Mouse (Mus musculus) limb, embryonic 11.5 days (tissue): Measurements from ENCODE around the gene Atp6v0a2. TPM values are rescaled to one million over a fixed set of nuclear protein-coding genes. Genes with fewer than 3 reads are reported as not detected.
"Not testable (repeated sequence)": the region's sequence is repeated elsewhere in the genome, so short reads cannot be mapped to it uniquely, and the experiment has no call there.

Source experiments
- ATAC-seq: fragments of 200-750 bp; cut with Nextera tagmentation; 2 replicates; pipeline ENCODE4 v1.8.0; 2017; ENCODE audit warnings: low read depth; ENCODE audit not compliant: insufficient number of reproducible peaks, low FRiP score, low TSS enrichment
- DNase-seq: peaks from one replicate; pipeline ENCODE4 v3.0.0-alpha.2; 2015; ENCODE audit warnings: low spot score
- H3K27ac ChIP-seq: fragments of 300-500 bp; sonication (generic); replicated peaks from 2 replicates; pipeline ENCODE4 v1.5.1; 2014; ENCODE audit warnings: low read depth, mild to moderate bottlenecking, low read length
- H3K27me3 ChIP-seq: fragments of 300-500 bp; sonication (generic); 2 replicates; pipeline ENCODE4 v1.6.1; 2014; ENCODE audit warnings: mild to moderate bottlenecking, low read length, mixed read lengths; ENCODE audit not compliant: control insufficient read depth, insufficient read depth
- H3K36me3 ChIP-seq: fragments of 300-500 bp; sonication (generic); 2 replicates; pipeline ENCODE4 v1.6.1; 2014; ENCODE audit warnings: mild to moderate bottlenecking, low read length, moderate library complexity, mixed read lengths; ENCODE audit not compliant: control insufficient read depth, insufficient read depth
- H3K4me1 ChIP-seq: fragments of 300-500 bp; sonication (generic); 2 replicates; pipeline ENCODE4 v1.6.1; 2014; ENCODE audit warnings: low read length, mixed read lengths; ENCODE audit not compliant: control insufficient read depth, insufficient read depth
- H3K4me2 ChIP-seq: fragments of 300-500 bp; sonication (generic); 2 replicates; pipeline ENCODE4 v1.6.1; 2014; ENCODE audit warnings: low read depth, mild to moderate bottlenecking, moderate library complexity; ENCODE audit not compliant: severe bottlenecking
- H3K4me3 ChIP-seq: fragments of 300-500 bp; sonication (generic); 2 replicates; pipeline ENCODE4 v1.5.1; 2014; ENCODE audit warnings: low read depth, low read length
- H3K9ac ChIP-seq: fragments of 300-500 bp; sonication (generic); 2 replicates; pipeline ENCODE4 v1.6.1; 2014; ENCODE audit warnings: mild to moderate bottlenecking, low read length
- H3K9me3 ChIP-seq: fragments of 300-500 bp; sonication (generic); 2 replicates; pipeline ENCODE4 v1.6.1; 2016; ENCODE audit warnings: low read length; ENCODE audit not compliant: control insufficient read depth
- WGBS: fragments of 180-500 bp; shearing (Covaris S2); extraction: QIAGEN DNeasy Blood & Tissue Kit; methylation state at CpG from one replicate; pipeline ENCODE4 v1.1.7; 2014; 5-methylcytosine and 5-hydroxymethylcytosine counted together
- polyA plus RNA-seq: library from polyadenylated mRNA; unstranded; fragments of >200 nt; fragmentation: Nextera tagmentation; extraction: Ambion mirVana; gene quantifications from 2 replicates; pipeline ENCODE4 v1.2.1, GENCODE M21; 2014

Gene Atp6v0a2
- polyA plus RNA-seq, 1 experiment from 2014 or later, result 47.1 TPM

DNA sequence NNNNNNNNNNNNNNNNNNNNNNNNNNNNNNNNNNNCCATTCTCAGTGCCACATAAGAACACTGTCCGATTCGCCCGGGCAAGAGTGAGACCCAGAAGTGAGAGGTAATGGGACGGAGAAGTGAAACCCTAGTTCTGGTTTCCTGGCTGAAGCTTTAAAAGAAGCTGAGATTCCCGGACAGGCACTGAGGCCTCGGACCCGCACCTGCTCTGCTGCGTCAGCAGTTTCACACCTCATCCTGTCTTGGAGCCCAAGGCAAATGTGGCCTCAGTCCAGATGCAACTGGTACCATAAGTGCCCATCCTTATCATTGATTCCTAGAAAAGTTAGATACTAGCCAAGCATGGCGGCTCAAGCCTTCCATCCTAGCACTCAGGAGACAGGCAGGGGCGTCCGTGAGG is 3.3 kb downstream of the Atp6v0a2 start:
- Histone ChIP-seq H3K4me1 (peaks cover 7% of the 10 kb centered on the region), H3K36me3 (peaks cover 5% of the 10 kb centered on the region; the same call in 1 of the 2 replicates), H3K9ac (no peak overlapping the region), H3K27me3 (no peaks in the 10 kb centered on the region), H3K4me3 (no peak overlapping the region), H3K9me3 (no peaks in the 10 kb centered on the region), H3K4me2 (no peak overlapping the region), H3K27ac (no peak overlapping the region)
- ATAC-seq (no peak), DNase-seq (no peak)
- 85% methylated on average over 11 of the region's 11 CpGs for WGBS

DNA sequence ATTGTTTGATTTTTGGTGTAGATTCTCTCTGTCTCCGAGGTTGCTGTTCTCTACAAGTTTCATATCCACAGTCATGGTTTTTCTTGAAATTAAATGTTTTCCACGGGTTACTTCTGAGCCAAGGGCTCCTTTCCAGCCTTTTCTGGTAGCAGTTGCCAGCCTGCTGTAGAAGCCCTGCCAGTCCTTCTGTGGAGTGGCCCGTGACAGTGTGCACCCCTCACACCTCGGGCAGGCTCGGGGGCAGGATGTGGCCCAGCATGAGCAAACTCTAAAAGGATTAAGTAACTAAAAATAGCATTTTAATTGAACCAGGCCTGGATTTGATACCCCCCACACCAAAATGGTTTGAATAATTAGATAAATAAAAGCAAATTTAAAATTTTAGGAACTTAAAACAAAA is 4.1 kb downstream of the Atp6v0a2 start:
- H3K4me1 ChIP-seq, result peaks cover 7% of the 10 kb centered on the region
- no peaks in the 10 kb centered on the region for H3K27me3 ChIP-seq
- H3K4me2 ChIP-seq, result no peak overlapping the region
- ATAC-seq, result no peak
- WGBS, result 71% methylated on average over 5 of the region's 5 CpGs
- no peak for DNase-seq
- no peak overlapping the region for H3K27ac ChIP-seq
- peaks cover 7% of the 10 kb centered on the region; the same call in 1 of the 2 replicates for H3K36me3 ChIP-seq
- no peak overlapping the region for H3K9ac ChIP-seq
- H3K9me3 ChIP-seq, result no peaks in the 10 kb centered on the region
- H3K4me3 ChIP-seq, result no peak overlapping the region

DNA sequence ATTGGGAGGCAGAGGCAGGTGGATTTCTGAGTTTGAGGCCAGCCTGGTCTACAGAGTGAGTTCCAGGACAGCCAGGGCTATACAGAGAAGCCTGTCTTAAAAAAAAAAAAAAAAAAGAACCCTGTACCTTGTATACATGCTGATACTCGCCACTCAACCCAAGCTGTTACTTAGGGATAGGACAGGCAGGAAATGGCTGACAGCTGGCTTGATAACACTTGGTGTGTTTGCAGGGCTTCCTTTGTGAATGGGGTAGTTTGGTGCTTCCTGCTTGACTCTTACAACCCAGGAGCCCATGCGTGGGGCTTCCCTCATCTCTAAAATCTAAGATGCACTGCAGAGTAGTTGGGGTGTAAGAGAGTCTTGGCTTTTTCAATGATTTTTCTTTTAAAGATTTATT is 5.0 kb downstream of the Atp6v0a2 start:
- Histone ChIP-seq H3K4me3 (no peak overlapping the region), H3K27me3 (no peaks in the 10 kb centered on the region), H3K27ac (no peak overlapping the region), H3K4me1 (peaks cover 5% of the 10 kb centered on the region), H3K36me3 (peaks cover 13% of the 10 kb centered on the region; the same call in 1 of the 2 replicates), H3K9me3 (no peaks in the 10 kb centered on the region), H3K4me2 (no peak overlapping the region), H3K9ac (no peak overlapping the region)
- no peak for DNase-seq
- ATAC-seq, result no peak
- WGBS, result 77% methylated on average over 2 of the region's 2 CpGs

DNA sequence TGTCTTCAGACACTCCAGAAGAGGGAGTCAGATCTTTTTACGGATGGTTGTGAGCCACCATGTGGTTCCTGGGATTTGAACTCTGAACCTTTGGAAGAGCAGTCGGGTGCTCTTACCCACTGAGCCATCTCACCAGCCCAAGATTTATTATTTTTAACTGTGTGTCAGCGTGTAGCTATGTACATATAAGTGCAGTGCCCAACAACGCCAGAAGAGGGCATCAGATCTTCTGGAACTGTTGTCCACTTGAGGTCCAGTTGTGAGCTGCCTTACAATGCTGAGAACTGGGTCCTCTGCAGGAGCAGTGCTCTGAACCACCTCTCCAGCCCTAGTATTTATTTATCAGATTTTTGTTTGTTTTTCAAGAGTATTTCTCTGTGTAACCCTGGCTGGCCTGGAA is 6.7 kb downstream of the Atp6v0a2 start:
- peaks cover 27% of the 10 kb centered on the region for H3K36me3 ChIP-seq
- H3K9ac ChIP-seq, H3K9me3 ChIP-seq, H3K4me1 ChIP-seq, H3K4me3 ChIP-seq, ATAC-seq, H3K27ac ChIP-seq, H3K4me2 ChIP-seq, H3K27me3 ChIP-seq: not testable (repeated sequence)
- peak; percentile 40 for DNase-seq
- 89% methylated on average over 4 of the region's 4 CpGs for WGBS

DNA sequence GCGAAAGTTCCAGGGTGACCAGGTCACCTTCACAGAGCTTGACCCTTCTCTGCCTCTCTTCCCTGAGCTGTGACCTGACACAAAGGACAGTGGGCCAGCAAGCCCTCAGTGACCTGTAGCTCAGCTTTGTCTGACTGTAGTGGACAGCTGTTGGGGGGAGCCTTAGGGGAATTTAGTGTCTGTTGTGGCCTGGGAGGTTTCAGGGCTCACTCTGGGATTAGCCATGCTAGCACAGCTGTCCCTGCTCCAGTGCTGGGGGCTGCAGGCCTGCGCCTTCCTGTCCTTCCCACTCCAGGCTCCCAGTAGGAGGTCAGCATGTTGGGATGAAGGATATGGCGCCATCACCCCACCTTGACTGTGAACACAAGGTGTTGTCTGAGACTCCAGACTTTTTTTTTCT is 7.8 kb downstream of the Atp6v0a2 start:
- H3K27me3 ChIP-seq, result no peaks in the 10 kb centered on the region
- no peak overlapping the region for H3K4me2 ChIP-seq
- no peak overlapping the region for H3K27ac ChIP-seq
- H3K9ac ChIP-seq, result no peak overlapping the region
- no peak for DNase-seq
- H3K4me3 ChIP-seq, result no peak overlapping the region
- peaks cover 27% of the 10 kb centered on the region for H3K36me3 ChIP-seq
- H3K4me1 ChIP-seq, result no peaks in the 10 kb centered on the region
- ATAC-seq, result no peak
- 93% methylated on average over 3 of the region's 3 CpGs for WGBS
- H3K9me3 ChIP-seq, result no peaks in the 10 kb centered on the region

DNA sequence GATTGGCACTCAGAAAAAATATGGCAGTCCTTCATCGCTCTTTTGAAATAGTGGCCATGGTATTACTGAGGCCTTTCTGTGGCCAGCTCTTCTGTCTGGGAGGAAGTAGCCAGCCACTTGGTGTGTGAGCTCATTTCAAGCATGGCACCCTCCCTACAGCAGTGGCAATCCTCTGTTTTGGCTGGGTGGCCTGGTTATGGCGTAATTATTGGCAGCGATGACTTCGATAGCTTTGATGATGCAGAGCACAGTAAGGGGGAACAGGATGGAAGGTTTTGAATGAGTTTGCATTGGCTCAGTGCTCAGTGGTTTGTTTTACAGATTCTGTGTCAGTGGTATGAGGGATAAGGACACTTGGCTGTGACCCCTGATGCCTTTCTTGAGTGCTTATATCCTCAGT is 8.3 kb downstream of the Atp6v0a2 start:
- 93% methylated on average over 4 of the region's 4 CpGs for WGBS
- Histone ChIP-seq H3K27ac (no peak overlapping the region), H3K4me1 (no peaks in the 10 kb centered on the region), H3K9me3 (no peaks in the 10 kb centered on the region), H3K36me3 (peaks cover 31% of the 10 kb centered on the region), H3K4me2 (no peak overlapping the region), H3K9ac (no peak overlapping the region), H3K4me3 (no peak overlapping the region), H3K27me3 (no peaks in the 10 kb centered on the region)
- no peak for DNase-seq
- no peak for ATAC-seq

DNA sequence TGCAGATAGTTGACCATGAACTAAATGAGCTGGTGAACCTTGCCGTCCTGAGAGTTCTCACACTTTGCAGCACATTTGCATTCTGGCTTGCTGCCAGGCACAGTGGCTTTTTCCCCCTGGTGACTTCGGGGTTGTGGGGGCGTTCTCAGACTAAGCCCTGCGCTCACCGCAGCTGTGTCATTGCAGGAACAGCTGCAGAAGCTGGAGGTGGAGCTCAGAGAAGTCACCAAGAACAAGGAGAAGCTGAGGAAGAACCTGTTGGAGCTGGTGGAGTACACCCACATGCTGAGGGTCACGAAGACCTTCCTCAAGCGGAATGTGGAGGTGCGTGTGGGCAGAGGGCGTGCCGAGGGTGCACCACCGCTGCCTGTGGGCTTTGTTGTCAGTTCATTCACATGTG is 8.9 kb downstream of the Atp6v0a2 start:
- DNase-seq (no peak), ATAC-seq (no peak)
- H3K36me3 ChIP-seq, result peaks cover 36% of the 10 kb centered on the region
- no peak overlapping the region for H3K9ac ChIP-seq
- H3K4me3 ChIP-seq, result no peak overlapping the region
- H3K9me3 ChIP-seq, result no peaks in the 10 kb centered on the region
- H3K4me1 ChIP-seq, result no peaks in the 10 kb centered on the region
- no peaks in the 10 kb centered on the region for H3K27me3 ChIP-seq
- WGBS, result 94% methylated on average over 11 of the region's 11 CpGs
- H3K27ac ChIP-seq, result no peak overlapping the region
- H3K4me2 ChIP-seq, result no peak overlapping the region

DNA sequence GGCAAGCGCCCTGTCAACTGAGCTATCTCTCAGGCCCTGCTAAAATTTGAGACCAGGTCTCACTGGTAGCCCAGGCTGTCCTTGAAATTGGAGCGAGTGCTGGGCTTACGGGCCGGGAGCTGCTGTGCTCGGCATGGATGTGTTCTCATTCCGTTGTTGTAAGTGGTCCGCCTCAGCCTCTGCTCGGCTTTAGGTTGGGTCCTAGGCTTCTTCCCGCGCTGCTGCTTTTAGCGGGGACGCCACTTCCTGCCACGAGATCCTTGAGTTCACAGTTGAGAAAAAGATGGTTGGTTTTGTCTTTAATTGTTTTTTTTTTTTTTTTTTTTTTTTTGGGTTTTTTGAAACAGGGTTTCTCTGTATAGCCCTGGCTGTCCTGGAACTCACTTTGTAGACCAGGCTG is 9.5 kb downstream of the Atp6v0a2 start:
- no peaks in the 10 kb centered on the region for H3K4me1 ChIP-seq
- no peak overlapping the region for H3K4me3 ChIP-seq
- no peak for DNase-seq
- no peak for ATAC-seq
- peaks cover 37% of the 10 kb centered on the region for H3K36me3 ChIP-seq
- H3K27ac ChIP-seq, result no peak overlapping the region
- no peak overlapping the region for H3K4me2 ChIP-seq
- H3K9ac ChIP-seq, result no peak overlapping the region
- H3K27me3 ChIP-seq, result no peaks in the 10 kb centered on the region
- H3K9me3 ChIP-seq, result no peaks in the 10 kb centered on the region
- 96% methylated on average over 13 of the region's 13 CpGs for WGBS

DNA sequence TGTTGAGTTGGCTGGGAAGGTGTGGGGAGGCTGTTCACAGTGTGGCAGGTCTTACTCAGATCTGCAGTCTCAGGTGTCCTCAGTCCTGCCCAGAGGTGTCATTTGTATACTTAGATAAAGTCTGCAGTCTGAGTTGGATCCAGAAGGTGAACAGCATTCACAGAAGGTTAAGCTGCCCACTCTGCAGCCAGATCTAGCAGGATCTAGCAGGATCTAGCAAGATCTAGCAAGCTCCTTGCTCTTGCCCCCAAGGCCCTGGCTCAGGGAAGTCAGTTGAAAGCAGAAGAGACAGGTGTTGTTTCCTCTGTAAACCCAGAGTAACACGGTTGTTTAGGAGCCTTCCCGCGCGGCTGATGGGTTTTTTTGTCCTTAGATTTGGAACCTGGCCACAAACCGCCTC is 85.4 kb downstream of the Atp6v0a2 start:
- Histone ChIP-seq H3K27ac (no peak overlapping the region), H3K4me2 (no peak overlapping the region), H3K9me3 (no peaks in the 10 kb centered on the region), H3K4me1 (no peaks in the 10 kb centered on the region), H3K4me3 (no peak overlapping the region), H3K9ac (no peak overlapping the region), H3K27me3 (no peaks in the 10 kb centered on the region), H3K36me3 (peaks cover 15% of the 10 kb centered on the region)
- ATAC-seq, result no peak
- 92% methylated on average over 5 of the region's 5 CpGs for WGBS
- DNase-seq, result no peak
